Mouse (Mus musculus) cerebellum, adult 11-12 months (tissue): ENCODE measurements at regions not wholly inside any gene's neighbourhood (a gene's known extent, or its start where the extent isn't known, plus 50 kb on each side); places are given as distances from the start of the nearest gene placed in this dataset.

Experiments
- DNase-seq: peaks from one replicate; pipeline ENCODE4 v3.0.0; 2022

DNA sequence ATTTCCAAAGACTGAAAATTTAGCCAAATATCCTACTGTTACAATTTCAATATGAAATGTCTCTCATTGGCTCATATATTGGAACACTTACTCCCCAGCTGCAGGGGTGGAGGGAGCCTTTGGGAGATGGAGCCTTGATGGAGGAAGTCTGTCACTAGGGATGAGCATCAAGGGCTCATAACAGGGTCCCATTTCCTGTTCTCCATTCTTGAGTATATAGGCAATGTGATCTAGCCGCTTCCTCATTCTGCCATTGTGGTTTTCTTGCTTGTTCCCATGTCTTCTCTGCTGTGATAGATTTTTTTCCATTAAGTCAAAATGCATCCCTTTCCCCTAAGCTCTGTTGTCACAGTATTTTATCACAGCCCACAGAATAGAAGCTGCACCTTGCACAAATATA is 589.4 kb upstream of the Nr5a2 start:
- no peak for DNase-seq

DNA sequence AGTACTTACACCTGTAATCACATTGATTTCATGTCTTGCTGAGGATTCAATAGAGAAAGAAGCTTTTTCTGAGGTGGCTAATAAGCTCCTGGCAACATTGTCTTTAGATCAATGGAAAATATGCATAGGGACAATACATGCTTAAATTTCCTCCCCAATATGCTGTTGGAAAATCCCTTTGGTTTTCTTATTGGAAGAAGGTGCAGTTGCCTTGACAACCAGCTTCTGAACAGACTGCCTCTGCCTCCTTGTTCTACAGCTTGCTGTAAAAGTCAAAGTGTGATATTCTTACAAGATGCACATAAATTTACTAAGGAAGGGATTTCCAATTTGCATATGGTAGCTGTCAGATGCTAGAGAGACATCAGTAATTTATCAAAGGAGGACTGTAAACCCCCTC is 585.4 kb upstream of the Nr5a2 start:
- DNase-seq = no peak

GRCm38 (mm10) chr1:137543828-137544227 is 583.6 kb upstream of the Nr5a2 start:
- DNase-seq = no peak

DNA sequence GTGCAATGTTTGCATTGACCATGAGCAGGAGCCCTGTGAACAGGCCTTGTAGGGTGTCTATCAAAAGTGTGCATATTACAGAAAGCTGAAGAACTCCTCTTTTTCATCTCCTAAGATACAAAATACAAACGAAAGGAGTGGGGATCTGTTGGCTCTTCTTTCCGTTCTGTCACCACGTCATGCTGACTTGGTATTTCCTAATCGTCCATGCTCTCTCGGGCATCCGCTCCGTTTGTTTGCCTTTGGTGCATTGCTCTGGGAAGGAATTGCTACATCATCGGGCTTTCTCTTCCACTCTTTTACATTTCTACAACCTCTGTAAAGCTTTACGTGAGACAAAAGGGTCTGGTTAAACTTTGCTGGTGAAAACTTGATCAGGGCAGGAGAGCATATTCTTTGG is 581.2 kb upstream of the Nr5a2 start:
- DNase-seq = no peak

DNA sequence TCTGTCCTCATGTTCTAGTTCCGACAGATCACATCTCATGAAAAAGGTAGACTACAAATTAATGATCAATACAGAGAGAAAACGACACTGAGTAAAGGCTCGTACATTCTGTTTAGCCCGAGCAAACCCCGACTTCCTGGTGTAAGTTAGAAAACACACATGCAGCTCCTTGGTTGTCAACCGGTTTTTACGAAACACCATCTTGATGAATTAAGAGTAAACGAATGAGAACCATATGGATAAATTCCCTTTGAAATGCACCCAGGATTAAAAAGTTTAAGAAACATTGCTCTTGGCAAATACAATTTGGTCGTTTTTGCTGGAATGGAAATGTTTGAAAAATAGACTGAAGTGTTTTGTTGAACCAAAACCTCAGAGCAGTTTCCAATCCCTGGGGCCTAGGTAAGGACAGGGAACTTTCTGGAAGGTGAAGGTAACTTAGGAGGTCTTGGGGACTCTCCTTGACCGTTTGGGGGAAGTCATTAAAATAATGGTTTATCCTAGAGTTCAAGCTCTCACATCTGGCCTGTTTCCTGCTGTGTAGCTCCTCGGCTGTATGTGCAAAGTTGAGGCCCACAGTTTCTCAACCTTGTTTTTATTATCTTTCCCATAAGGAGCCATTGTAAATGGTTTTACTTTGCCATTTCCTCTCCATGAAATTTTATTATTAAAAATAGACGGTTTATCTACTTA is 579.3 kb upstream of the Nr5a2 start:
- DNase-seq = no peak

- DNase-seq = peak; percentile 4
These were observed 554.5 kb upstream of the Nr5a2 start for GRCm38 (mm10) chr1:137514750-137515149.

- no peak for DNase-seq
These were observed 543.6 kb upstream of the Nr5a2 start for GRCm38 (mm10) chr1:137503704-137504422.

GRCm38 (mm10) chr1:137488226-137488625 is 528.0 kb upstream of the Nr5a2 start:
- no peak for DNase-seq

- DNase-seq = no peak
These were observed 518.2 kb upstream of the Nr5a2 start for GRCm38 (mm10) chr1:137478459-137478858.

DNA sequence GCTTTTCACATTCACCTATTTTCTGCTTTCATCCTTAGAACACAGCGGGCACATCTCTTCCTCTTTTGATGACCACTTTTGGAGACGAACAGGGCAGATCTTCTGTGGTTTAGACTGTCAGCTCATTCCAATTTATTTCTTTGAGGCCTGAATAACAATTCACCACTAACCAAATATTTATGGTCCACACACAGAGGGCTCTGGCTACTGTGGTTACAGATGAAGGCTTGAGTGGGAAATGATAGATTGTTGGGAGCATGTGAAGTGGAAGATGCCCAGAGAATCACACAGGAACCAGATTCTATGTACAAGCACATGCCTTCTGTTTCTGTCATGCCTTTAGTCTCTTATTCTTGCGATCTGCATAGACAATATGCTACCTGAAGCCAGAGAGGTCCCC is 517.0 kb upstream of the Nr5a2 start:
- DNase-seq = no peak

DNA sequence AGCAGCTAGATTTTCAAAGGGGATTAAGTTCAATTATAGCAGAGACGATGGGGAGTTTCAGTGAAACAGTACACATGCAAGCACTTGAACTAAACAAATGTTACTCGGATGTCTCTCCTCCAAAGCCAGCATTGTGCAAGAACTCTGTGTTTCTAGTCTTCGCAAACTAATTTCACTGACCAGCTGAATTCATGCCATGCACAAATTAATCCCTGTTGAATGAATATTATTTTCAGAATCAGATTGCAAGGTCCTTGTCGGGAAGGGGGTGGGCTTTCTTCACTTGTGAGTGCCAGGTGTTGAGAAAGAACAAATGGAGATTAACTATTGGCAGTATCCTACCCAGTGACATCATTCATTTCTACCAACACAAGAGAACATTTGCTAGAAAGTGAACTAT is 514.6 kb upstream of the Nr5a2 start:
- no peak for DNase-seq

DNA sequence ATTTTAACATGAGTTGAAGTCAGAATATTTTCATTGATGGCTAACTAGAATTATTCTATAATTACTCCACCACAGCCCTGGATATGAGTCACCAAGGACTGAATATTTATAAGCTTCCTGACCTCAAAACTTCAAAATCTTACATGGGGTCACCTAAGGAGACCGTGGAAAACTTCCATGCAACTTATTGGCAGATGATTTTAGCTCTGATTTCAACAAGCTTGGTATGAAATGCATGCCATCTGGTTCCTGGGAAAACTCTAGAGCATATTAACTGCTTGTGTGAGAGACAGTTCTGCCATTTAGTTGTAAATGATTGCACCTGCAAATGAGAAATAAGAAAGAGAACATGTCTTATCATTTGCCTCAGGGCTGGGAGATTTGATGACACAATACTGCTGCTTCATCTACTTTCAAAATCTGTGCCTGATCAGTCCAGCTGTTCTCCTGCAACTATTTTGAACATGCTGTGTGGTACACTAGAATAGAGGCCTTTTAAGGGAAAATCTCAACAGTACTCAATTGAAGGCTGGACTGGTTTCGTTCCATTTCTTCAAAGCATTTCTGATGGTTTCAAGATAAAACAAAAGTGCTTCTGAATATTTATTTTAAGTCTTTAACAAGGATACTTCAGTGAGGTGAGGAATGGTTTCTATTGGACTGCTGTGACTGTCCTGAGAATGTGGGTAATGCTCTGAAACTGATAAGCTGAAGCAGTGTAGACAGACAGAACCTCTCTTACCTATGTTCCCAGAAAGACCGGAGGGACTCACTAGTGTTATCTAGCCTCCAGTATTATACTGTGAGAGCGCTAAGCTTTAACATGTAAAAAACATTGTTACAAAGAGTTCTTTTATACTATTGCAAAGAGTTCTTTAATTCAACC is 513.8 kb upstream of the Nr5a2 start:
- DNase-seq = no peak

GRCm38 (mm10) chr1:137464971-137465370 is 504.7 kb upstream of the Nr5a2 start:
- no peak for DNase-seq

- no peak for DNase-seq
These were observed 500.9 kb upstream of the Nr5a2 start for GRCm38 (mm10) chr1:137461189-137461588.

DNA sequence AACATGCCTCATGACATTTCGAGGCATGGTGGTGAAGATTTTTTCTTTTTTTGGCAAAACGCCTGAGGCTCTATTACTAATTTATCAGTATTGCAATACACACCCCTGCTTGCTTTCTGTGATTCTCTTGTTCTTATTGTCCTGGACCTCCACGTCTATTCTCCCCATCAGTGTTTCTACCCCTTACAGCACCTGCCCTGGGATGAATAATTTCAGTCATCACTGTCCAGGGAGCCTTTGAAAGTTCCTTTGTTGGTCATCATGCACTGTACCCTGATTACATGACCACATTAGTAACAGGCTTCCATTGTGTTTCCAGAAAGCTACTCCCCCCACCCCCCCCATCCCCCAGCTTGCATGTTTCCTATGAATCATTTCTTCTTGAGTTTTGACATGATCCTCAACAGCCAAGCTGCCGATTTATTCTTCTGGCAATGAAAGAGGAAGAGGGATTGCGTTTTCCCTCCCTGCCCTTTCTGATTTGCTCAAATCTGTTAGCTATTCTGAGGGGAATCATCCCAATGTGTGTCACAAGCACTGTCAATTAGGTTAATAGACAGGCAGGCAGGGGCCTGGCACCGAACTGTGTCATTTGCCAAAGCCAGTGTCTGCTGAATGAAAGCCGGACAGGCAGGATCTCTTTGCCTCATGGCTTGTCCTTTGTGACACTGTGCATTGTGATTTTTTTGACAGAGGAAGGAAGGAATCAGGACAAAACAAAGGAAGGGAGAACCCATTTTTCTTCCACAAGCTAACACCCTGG is 493.4 kb upstream of the Nr5a2 start:
- no peak for DNase-seq

- DNase-seq = no peak
These were observed 492.5 kb upstream of the Nr5a2 start for GRCm38 (mm10) chr1:137452749-137453148.

DNA sequence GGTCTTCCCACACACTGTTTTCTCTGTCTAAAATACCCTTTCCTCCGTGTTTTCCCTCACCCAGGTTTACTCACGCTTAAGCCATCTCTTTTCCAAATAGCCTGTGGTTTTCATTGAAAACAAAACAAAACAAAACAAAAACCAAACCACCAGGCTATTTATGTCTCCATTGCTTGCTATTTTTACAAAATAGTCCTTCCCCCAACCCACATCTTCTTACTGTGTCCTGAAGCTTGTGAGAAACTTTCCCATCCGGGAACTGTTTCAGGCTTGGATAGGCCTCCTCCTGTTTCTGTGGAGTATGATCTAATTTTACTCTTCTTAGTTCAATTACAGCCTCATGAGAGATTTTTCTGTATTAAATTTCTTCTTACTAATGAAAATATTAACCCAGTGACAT is 486.2 kb upstream of the Nr5a2 start:
- DNase-seq = no peak

GRCm38 (mm10) chr1:137428110-137428509 is 467.9 kb upstream of the Nr5a2 start:
- DNase-seq = no peak

- no peak for DNase-seq
These were observed 458.1 kb upstream of the Nr5a2 start for GRCm38 (mm10) chr1:137418388-137418787.

DNA sequence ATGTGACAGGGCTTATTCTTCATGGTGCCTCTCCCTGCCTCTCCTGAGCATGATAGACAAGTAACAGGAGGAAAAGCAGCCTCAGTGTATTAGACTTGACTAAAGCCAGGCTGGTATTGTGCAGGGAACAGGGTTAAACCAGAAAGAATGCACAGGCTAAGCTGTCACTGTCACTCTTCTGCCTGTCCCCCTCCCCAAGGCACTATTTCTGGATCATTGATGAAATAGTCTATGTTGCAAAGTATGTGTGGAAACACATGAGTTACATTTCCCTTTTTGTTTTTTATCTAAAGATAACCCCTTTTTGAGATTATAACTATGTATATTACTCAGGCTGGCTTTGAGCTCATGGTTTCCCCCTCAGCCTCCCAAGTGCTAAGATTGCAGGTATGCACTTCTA is 436.5 kb upstream of the Nr5a2 start:
- DNase-seq = no peak

DNA sequence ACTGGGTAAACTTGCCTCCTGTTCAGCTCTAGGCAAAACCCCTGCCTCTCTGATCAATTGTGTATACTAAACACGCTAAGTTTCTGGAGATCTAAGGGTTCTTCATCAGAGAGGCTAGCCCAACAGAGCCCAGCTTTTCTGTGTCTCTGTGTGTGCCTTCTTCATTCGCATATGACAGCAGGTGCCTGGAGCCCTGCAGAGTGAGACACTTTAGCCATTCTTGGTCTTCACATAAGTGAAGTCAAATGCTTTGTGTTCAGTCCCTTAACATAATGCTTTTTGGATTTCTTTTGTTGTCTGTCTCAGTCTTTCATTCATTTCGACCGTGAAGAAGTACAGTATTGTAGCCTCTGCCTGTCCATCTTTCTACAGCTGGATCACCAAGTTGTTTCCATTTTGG is 427.3 kb upstream of the Nr5a2 start:
- no peak for DNase-seq

- no peak for DNase-seq
These were observed 418.1 kb upstream of the Nr5a2 start for GRCm38 (mm10) chr1:137378072-137378985.
